Mouse (Mus musculus) right cerebral cortex, postnatal 36 days (tissue): ENCODE results near the gene A630089N07Rik.
"Not testable (repeated sequence)": the region's sequence is repeated elsewhere in the genome, so short reads cannot be mapped to it uniquely, and the experiment has no call there.

Experiments used
- DNase-seq, 2 experiments: peaks; one replicate each; pipeline ENCODE4 v3.0.0; 2022; ENCODE audit warnings: low spot score in 2 of 2, mixed read lengths in 1 of 2

The A630089N07Rik gene

DNA sequence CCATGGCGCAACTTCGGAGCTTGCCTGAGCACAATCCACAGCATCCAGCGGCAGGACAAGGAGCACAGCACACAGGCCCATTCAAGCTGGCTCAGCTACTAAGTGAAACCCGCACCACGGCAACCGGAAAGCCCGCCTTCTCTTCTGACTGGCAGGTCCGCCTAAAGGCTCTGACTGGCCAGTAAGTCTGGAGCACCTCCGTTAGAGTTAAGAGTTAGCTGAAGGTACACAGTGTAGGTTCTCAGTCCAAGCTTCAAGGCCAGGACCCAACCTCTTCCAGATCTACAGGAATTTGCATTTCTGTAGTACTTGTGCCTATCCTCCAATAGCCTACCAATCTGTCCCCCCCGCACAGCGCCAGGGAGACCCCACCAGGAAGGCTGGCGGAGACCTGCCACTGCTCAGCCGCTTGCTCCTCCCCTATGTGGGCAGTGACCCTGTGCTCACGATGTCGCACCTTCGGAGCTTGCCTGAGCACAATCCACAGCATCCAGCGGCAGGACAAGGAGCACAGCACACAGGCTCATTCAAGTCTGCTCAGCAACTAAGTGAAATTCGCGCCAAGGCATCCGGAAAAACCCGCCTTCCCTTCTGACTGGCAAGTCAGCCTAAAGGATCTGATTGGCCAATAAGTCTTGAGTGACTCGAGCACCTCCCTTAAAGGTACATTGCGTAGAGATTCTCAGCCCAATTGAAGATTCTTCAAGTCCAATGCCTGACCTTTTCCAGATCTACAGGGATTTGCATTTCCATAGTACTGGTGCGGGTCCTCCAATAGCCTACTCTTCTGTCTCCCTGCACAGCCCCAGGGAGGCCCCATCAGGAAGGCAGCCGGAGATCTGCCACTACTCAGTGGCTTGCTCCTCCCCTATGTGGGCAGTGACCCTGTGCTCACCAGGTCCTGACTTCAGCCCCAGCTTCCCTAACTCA lies at the start of gene A630089N07Rik:
Gene A630089N07Rik, minus strand, starts transcription at position 562 of the 930 bp plus-strand sequence.
- peak; percentile 79 to 82 for DNase-seq

DNA sequence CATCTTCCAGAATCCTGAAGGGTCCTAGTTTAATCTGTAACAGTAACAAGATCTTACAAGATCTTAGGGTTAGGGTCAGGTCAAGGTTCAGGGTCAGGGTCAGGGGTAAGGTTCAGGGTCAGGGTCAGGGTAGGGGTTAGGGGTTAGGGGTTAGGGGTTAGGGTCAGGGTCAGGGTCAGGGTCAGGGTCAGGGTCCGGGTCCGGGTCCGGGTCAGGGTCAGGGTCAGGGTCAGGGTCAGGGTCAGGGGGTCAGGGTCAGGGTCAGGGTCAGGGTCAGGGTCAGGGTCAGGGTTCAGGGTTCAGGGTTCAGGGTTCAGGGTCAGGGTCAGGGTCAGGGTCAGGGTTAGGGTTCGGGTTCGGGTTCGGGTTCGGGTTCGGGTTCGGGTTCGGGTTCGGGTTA lies 24.9 kb upstream of the A630089N07Rik start:
- no peak for DNase-seq

DNA sequence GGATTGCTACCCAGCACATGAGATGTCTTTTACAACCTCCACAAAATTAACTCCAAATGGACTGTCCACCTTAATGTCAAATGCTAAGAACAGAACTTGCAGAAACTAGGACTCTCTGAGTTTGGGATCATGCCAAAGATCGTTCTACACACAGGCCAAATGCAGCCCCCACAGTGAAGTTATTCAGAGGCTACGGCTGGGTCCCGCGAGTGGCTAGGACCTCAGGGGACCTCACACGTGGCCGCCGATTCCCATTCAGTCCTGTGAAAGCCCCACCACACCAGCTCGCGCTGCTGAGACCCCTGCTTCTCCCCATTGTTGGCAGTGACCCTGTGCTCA lies 731 bp downstream of the A630089N07Rik start:
- not testable (repeated sequence) for DNase-seq

DNA sequence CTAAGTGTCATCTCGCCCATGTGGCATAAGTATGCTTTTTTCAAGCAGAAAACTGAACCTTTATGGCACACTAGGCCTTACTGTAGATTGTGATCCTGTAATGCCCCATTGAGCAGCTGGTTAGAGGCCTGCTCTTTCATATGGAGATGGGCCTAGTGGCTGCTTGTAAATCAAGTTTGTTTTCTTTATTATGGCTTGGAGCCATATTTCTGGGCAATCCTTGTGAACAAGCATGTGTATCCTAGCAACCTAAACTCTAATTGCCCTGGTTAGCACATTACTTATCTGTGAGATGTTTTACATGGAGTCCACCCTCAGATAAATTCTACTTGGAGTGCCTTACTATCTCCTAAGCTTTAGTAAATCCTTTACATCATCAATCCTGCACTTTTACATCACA lies 1.1 kb downstream of the A630089N07Rik start:
- DNase-seq, result not testable (repeated sequence)

DNA sequence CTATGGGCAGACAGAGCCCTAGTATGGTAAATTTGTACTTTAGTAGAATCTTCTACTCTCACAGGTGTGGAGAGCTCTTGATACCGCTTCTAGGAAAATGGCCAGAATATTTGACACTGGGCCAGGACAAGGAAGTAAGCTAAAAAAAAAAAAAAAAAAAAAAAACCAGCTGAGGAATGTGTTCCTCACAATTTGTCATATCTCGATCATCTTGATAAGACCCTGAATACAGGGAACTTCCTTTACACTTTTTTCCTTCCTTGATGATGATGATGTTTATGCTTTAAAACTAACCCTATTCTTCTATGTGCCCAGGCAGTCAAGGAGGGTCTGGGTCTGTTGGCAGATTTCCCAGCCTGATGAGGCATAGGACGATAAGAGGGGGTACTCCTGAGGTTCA lies 2.9 kb downstream of the A630089N07Rik start:
- DNase-seq, result not testable (repeated sequence)

DNA sequence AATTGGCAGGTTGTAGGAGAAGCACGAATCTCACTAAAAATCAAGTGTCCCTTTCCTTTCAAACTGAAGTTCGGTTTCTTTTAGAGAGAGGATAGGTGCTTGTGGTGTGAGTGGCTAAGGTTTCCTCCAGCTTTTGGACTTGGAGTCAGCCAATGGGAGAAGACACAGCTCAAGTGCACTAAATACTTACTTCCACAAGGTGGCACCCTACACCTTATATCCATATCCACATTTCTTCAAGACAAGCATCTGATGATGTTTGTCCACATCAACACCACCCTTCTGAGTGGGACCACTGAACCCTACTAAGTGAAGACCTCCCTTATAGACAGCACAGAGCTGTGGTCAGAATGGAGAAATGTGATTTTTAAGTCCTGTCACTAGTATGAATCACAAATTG lies 40.6 kb downstream of the A630089N07Rik start:
- DNase-seq, result peak in 1 of 2 experiments; percentile 7

DNA sequence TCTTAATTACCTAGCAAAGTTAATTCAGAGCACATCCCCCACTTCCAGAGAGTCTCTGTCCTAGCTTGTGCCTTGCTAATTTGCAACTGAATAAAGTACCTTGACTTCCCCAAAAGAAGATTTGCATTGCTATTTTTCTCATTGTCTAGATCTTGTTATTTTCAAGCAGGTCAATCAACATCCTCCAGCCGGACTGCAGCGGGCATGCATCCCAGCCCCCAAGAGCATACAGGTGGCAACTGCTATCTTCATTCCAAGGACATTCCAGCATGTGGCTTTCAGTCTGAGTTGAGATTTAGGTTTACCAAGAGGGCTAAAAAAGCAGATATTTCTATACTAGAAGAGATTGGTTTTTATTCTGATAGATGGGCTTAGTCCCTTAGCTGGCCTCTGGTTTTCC lies 47.3 kb downstream of the A630089N07Rik start:
- not testable (repeated sequence) for DNase-seq

DNA sequence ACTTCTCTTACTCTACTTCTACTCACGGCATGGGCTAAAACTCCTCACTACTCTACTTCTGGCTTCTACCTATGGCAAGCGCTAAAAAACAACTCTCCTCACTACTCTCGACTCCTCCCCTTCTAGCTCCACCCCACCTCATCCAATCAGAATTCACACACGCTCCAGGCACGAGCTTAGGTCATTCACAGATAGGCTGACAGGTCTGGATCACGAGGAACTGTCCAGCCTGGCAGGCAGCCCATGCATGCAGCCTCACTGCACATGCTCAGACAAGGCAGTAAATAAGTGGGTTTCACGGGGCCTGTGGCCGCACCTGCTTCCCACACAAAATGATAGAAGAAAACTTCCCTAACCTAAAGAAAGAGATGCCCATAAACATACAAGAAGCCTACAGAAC lies 56.1 kb downstream of the A630089N07Rik start:
- DNase-seq, result not testable (repeated sequence)

DNA sequence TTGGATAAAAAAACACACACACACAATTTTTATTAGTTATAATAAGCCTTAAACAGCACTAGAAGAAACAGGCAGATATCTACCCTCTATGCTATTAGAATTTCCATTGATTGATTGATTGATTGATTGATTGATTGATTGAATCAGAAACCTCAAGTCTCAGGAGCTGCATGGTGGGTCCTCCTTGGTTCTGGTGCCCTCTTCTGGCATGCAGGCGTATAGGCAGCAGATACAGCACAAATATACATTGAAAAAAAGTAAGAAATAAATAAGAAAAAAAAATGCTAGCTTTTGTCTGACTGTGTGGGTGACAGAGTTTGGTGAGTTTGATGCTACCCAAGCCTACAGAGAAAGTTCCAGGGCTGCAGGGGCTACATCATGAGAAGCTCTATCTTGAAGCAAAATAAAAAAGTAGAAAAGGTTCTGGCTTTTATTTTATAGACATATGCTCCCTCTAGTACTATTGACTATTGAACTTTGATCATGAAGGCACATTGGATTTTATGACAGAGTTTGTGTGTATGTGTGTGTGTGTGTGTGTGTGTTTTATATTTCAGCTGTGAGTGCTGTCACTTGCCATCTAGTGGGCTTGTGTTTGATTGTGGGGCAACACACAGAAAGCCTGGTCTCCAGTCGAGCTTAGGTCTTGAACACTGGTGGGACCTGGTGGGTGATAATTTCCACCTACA lies 59.4 kb downstream of the A630089N07Rik start:
- no peak for DNase-seq

DNA sequence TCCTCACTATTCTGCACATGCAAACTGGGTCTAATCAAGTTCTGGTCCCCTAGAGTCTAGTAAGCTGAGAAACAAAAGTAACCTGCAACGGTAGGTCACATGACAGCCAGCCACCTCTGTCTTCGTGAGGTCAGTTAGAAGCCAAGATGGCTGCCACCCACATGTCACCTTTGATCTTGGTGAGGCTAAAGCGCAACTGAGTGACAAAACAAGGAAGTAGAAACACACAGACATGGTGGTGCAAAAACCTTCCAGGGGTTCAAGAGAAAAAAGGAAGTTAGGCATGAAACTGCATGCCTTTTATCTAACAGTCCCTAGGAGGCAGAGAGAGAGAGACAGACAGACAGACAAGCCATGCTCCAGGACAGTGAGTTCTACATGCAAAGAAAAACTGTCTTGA lies 60.2 kb downstream of the A630089N07Rik start:
- DNase-seq, result no peak

DNA sequence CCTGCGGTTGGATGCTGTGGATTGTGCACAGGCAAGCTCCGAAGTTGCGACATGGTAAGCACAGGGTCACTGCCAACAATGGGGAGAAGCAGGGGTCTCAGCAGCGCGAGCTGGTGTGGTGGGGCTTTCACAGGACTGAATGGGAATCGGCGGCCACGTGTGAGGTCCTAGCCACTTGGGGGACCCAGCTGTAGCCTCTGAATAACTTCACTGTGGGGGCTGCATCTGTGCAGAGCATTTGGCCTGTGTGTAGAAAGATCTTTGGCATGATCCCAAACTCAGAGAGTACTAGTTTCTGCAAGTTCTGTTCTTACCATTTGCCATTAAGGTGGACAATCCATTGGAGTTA lies 84.9 kb downstream of the A630089N07Rik start:
- DNase-seq, result not testable (repeated sequence)

DNA sequence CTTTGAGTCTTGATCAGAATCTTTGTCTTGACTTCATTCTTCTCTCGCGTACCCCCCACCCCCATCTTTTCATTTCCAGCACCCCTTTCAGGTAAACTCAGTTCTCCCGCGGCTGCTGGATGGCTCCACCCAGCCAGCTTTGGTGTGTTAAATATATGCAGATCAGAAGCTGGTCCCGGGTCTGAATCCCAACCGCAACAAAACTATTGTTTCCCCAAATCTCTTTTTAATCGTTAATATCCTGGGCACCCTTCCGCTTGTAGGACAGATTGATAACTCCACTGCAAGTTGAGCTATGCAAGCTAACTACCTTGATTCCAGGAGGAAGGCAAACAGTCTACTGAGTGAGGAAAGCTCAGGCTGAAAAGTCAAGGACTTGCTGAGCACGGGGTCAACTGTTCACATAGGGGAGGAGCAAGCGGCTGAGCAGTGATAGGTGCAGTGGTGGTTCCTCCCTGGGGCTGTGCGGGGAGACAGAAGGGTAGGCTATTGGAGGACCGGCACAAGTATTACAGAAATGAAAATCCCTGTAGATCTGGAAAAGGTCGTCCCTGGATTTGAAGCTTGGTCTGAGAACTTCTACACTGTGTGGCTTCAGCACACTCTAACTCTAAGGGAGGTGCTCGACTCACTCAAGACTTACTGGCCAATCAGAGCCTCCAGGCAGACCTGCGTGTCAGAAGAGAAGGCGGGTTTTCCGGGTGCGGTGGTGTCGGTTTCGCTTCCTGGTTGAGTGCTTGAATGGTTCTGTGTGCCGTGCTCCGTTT lies 85.5 kb downstream of the A630089N07Rik start, which contains the start of gene B230307C23Rik:
Gene B230307C23Rik, plus strand, starts transcription at position 700 of the 767 bp plus-strand sequence.
- peak; percentile 84 to 89 for DNase-seq

DNA sequence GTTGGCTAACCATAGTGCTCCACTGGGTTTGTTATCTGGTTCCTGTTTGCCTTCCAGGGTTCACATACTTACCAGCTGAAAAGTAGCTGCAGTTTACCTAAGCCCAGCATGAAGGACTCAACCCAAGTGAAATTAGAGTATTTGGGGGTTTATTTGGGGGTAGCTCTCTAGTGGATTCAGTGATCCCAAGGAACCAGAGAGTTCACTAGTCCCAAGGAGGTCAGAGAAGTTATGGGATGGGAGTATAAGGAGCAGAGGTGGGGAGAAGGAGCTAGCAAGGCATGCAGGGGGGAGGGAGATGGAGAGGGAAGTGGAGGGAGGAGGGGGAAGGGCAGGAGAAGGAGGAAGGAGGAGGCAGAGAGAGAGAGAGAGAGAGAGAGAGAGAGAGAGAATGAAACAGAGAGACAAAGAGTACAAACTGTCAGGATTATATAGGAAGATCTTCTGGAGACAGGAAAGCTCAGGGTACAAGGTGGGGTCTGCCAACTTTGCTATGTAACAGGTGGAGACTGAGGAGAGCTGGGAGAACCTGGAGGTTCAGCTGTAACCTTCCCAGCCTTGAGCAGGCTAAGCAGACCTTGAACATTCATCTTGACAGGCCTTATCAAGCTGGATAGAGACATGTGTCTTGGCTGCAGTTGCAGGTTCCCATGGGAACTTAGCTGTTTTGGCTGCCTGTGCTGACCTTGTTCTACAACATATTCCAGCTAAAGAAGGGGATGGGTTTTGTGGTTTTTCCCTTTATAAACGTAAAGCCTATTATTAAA lies 86.2 kb downstream of the A630089N07Rik start:
- DNase-seq, result no peak

DNA sequence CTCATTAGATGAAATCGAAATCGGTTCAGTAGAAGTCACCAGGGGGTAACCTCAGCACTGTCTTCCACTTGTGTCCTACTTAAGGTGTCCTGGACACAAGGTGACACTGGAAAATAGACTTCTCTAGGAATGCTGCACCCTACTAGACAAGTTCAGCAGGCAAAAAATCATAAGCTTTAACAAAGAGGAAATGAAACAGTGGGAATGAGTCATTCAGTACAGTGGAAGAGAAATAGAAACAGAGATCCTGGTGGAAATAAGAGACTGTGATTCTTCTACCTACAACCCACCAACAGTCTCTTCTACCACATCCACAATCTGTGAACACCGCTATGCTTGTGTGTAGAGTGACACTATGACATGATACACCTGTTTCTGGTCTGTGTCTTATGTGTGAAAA lies 89.8 kb downstream of the A630089N07Rik start:
- DNase-seq, result not testable (repeated sequence)

DNA sequence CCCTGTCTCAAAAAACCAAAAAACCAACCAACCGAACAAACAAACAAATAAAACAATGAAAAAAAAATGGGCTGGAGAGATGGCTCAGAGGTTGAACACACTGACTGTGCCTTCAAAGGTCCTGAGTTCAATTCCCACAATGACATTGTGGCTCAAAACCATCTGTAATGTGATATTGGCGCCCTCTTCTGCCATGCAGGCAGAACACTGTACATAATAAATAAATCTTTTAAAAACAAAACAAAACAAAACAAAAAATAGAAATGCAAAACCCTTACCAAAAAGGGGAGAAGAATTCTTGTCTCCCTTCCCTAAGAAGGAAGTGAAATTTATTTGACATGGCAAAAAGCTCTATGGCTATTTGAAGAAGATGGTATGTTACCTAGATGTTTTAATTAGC lies 90.7 kb downstream of the A630089N07Rik start:
- DNase-seq, result no peak

DNA sequence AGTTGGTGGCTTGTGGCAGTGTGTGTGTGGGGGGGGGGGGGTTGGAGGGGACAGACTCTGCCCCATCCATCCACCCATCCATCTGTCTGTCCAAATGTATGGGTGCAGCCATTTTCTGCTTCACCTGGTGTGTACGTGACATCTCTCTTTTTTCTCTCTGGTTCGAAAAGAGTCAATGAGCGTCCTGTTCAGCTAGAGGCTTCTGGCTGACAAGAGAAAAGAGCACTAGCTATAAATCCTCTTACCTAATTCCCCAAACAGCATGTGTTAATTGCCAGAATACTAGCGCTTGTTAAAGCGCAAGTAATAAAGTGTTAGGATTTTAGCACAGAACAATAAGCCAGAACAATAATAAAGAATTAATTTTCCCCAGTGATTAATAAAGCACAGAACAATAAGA lies 97.7 kb downstream of the A630089N07Rik start:
- no peak for DNase-seq

DNA sequence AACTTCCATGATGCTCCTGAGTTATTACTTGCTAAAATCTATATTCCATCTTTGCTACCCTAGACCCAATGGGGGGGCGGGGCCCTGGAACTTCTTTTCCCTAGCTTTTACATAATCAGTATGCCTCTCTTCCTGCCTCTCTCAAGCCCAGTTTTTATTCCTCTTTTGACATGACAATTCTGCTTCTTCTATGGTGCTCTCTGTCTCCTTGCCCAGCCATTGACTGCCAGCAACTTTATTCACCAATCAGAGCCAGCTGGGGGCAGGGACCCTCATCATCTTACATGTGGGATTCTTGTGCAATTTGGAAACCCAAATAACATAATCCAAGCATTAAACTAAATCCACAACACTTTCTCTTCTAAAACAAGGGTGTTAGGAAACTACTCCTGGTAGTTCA lies 100.9 kb downstream of the A630089N07Rik start:
- DNase-seq, result no peak

DNA sequence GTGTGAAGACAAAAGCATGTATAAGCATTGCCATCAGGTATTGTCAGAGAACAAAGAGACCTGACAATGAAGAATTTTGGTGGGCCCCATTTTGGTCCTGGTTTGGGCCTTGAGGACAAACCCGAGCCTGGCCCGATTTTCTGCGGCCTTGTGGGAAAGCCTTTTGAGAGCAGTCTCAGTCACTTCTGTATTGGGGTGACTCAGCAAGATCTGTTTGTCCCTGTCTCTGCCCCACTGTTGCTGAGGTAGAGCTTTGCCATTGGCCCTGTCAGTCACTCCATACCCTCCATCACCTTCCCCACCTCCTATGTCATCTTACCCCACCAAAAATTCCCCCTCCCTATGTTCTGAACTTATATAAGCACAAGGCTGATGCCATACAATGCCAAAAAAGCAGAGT lies 104.5 kb downstream of the A630089N07Rik start:
- no peak for DNase-seq

DNA sequence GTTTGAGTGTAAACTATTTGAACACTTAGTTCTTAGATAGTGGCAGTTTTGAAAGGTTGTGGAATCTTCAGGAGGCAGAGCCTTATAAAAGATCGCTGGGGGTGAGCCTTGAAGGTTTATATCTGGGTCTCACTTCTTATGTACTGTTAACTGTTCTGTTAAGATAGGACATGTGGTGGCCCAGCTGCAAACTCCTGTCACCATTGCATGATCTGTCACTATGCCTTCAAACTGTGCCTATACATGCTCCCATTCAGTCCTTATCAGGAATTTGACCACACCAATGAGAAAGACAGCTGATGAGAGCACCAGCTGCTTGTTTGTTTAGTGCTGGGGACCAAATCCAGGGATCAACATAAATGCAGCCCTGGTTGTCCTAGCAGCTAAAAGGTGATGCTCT lies 105.0 kb downstream of the A630089N07Rik start:
- no peak for DNase-seq

DNA sequence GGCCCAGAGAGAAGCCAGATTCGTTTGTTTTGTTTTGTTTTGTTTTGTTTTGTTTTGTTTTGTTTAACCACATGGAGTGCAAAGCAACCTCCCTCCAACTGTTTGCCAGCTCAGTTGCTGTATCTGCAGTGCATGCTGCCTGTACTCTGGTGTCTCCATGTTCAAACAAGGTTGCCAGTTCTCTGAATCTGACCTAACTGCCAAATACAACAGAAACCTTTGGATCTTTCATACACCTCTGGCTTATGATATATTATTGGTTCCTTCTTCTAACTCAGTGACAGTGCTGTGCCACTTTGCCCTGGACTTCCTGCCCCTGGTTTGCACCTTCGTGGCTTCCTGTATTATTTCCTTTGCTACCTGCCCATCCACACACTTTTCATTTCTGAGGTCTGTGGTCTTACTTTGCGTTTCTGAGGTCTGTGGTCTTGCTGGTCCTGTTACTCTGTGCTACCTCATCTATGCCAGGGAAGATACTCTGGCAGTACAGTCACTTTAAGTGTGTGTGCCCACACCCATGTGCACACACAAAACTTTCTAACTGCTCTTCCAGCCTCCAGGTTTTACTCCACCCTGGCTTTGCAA lies 118.2 kb downstream of the A630089N07Rik start:
- no peak for DNase-seq
